Mouse (Mus musculus): Measurements from ENCODE around the gene Ptprj. TPM values are rescaled to one million over a fixed set of nuclear protein-coding genes. Genes with fewer than 3 reads are reported as not detected.

Gene Ptprj
- total and polyA plus RNA-seq, 3 experiments: 6.9 to 8.9 (median 7.3) TPM

- Histone ChIP-seq H3K9me3 (replicated peaks; ENCODE audit: low read length) (peaks cover 8% of the 10 kb centered on the region), H3K27me3 (replicated peaks) (no peaks in the 10 kb centered on the region), H3K4me2 (ENCODE audit: insufficient read depth, low read depth, poor library complexity, severe bottlenecking) (peak overlapping the region; percentile 51), H3K4me3 (replicated peaks in 1 of 3; ENCODE audit: low read depth in 2 of 3, low read length in 2 of 3, poor library complexity in 1 of 3) (no peak overlapping the region), H3K9ac (ENCODE audit: insufficient read depth, low read depth) (no peak overlapping the region), H3K36me3 (replicated peaks in 1 of 2; ENCODE audit: control insufficient read depth in 1 of 2, insufficient read depth in 1 of 2, low read length in 1 of 2) (no peaks in the 10 kb centered on the region), H3K79me2 (replicated peaks; ENCODE audit: control insufficient read depth, extremely low read depth, insufficient read depth, poor library complexity, severe bottlenecking) (peaks cover 11% of the 10 kb centered on the region), H3K4me1 (ENCODE audit: control insufficient read depth in 1 of 2, insufficient read depth in 2 of 2) (peaks cover 20 to 42% of the 10 kb centered on the region in 2 experiments), H3K27ac (ENCODE audit: insufficient read depth, low read depth) (no peak overlapping the region)
- dilution Hi-C loops (cut with MboI; ENCODE audit: extremely low pct_ligation_motif_present, extremely low pct_unique_long_range_greater_than_20kb, low sequenced_read_pairs): no loop called here
- peak; percentile 89 for DNase-seq (ENCODE audit: extremely low read depth)
- in situ Hi-C loops (cut with MboI; ENCODE audit: low pct_ligation_motif_present, low pct_unique_long_range_greater_than_20kb, low sequenced_read_pairs): loop anchor here (10.0 kb wide), 1 partner anchor 91 kb away; the partner anchor contains the start of gene Nup160
- peak; percentile 78 for TF ChIP-seq BHLHE40 (IDR thresholded peaks at IDR 0.05; ENCODE audit: low read depth, low read length)
- TF ChIP-seq IRF4 (IDR thresholded peaks at IDR 0.05; ENCODE audit: low read depth, low read length): peak; percentile 90
- TF ChIP-seq JUND (conservative IDR thresholded peaks at IDR 0.05; ENCODE audit: low read depth, low read length): peak; percentile 66
- TF ChIP-seq MAX (IDR thresholded peaks at IDR 0.05; ENCODE audit: low read length): no peak
- no peak for TF ChIP-seq SMC3 (IDR thresholded peaks at IDR 0.05; ENCODE audit: low read depth, low read length)
- peak; percentile 83 for TF ChIP-seq EP300 (IDR thresholded peaks at IDR 0.05; ENCODE audit: low read length)
- peak; percentile 71 for TF ChIP-seq JUN (IDR thresholded peaks at IDR 0.05; ENCODE audit: insufficient read depth, low read depth, low read length)
- peak; percentile 65 for TF ChIP-seq ETS1 (conservative IDR thresholded peaks at IDR 0.05; ENCODE audit: low read depth, low read length)
Measured at GRCm38 (mm10) chr2:90583628-90584131, 3.2 kb upstream of the Ptprj start.

- dilution Hi-C loops (cut with MboI; ENCODE audit: extremely low pct_ligation_motif_present, extremely low pct_unique_long_range_greater_than_20kb, low sequenced_read_pairs): no loop called here
- H3K4me1 ChIP-seq (ENCODE audit: control insufficient read depth in 1 of 2, insufficient read depth in 2 of 2): peaks cover 20 to 48% of the 10 kb centered on the region in 2 experiments
- no peak overlapping the region for H3K9ac ChIP-seq (ENCODE audit: insufficient read depth, low read depth)
- H3K36me3 ChIP-seq (replicated peaks in 1 of 2; ENCODE audit: control insufficient read depth in 1 of 2, insufficient read depth in 1 of 2, low read length in 1 of 2): no peaks in the 10 kb centered on the region
- in situ Hi-C loops (cut with MboI; ENCODE audit: low pct_ligation_motif_present, low pct_unique_long_range_greater_than_20kb, low sequenced_read_pairs): loop anchor here (10.0 kb wide), 1 partner anchor 92 kb away; the partner anchor contains the start of gene Nup160
- H3K27ac ChIP-seq (ENCODE audit: insufficient read depth, low read depth): no peak overlapping the region
- no peak overlapping the region for H3K4me2 ChIP-seq (ENCODE audit: insufficient read depth, low read depth, poor library complexity, severe bottlenecking)
- H3K9me3 ChIP-seq (replicated peaks; ENCODE audit: low read length): peaks cover 8% of the 10 kb centered on the region
- no peaks in the 10 kb centered on the region for H3K27me3 ChIP-seq (replicated peaks)
- no peak for DNase-seq (ENCODE audit: extremely low read depth)
- H3K4me3 ChIP-seq (replicated peaks in 1 of 3; ENCODE audit: low read depth in 2 of 3, low read length in 2 of 3, poor library complexity in 1 of 3): no peak overlapping the region
- no peak for TF ChIP-seq USF2 (conservative IDR thresholded peaks at IDR 0.05; ENCODE audit: low read depth, low read length)
- no peak for TF ChIP-seq IRF4 (IDR thresholded peaks at IDR 0.05; ENCODE audit: low read depth, low read length)
- no peak for TF ChIP-seq TCF12 (IDR thresholded peaks at IDR 0.05; ENCODE audit: low read depth, low read length)
- TF ChIP-seq GABPA (IDR thresholded peaks at IDR 0.05; ENCODE audit: insufficient replicate concordance, low read depth, low read length): no peak
- no peak for TF ChIP-seq EP300 (IDR thresholded peaks at IDR 0.05; ENCODE audit: low read length)
- no peak for TF ChIP-seq USF1 (IDR thresholded peaks at IDR 0.05; ENCODE audit: low read depth, low read length)
- no peak for TF ChIP-seq RAD21 (IDR thresholded peaks at IDR 0.05; ENCODE audit: low read depth, low read length)
- no peak for TF ChIP-seq PAX5 (IDR thresholded peaks at IDR 0.05; ENCODE audit: low read length)
- no peak for TF ChIP-seq CHD2 (IDR thresholded peaks at IDR 0.05; ENCODE audit: low read length)
- no peak for TF ChIP-seq MXI1 (IDR thresholded peaks at IDR 0.05; ENCODE audit: low read depth, low read length)
- TF ChIP-seq TBP (conservative IDR thresholded peaks at IDR 0.05; ENCODE audit: low read depth, low read length): no peak
- TF ChIP-seq ZMIZ1 (IDR thresholded peaks at IDR 0.05; ENCODE audit: low read depth, low read length): no peak
- peaks cover 17% of the 10 kb centered on the region for H3K79me2 ChIP-seq (replicated peaks; ENCODE audit: control insufficient read depth, extremely low read depth, insufficient read depth, poor library complexity, severe bottlenecking)
Measured at GRCm38 (mm10) chr2:90582814-90583213, 2.4 kb upstream of the Ptprj start.

Measured in CH12.LX (cell line).